Mouse (Mus musculus) heart, postnatal 0 days (tissue): ENCODE data around the gene Sds. TPM values are rescaled to one million over a fixed set of nuclear protein-coding genes. Genes with fewer than 3 reads are reported as not detected.
A peak's percentile ranks its signal among the peaks of the same experiment; 100 is the strongest.

Experiments
- ATAC-seq: fragments of 200-750 bp; cut with Nextera tagmentation; 2 replicates; pipeline ENCODE4 v1.8.0; 2017; ENCODE audit warnings: low read depth, moderate number of reproducible peaks, moderate library complexity; ENCODE audit not compliant: insufficient read depth
- DNase-seq: peaks from one replicate; pipeline ENCODE4 v3.0.0-alpha.2; 2016; ENCODE audit warnings: low spot score
- H3K27ac ChIP-seq: fragments of 300-500 bp; sonication (generic); 2 replicates; pipeline ENCODE4 v1.5.1; 2014; ENCODE audit warnings: low read depth, mild to moderate bottlenecking
- H3K27me3 ChIP-seq: fragments of 300-500 bp; sonication (generic); 2 replicates; pipeline ENCODE4 v1.6.1; 2014; ENCODE audit warnings: low read length, mixed read lengths; ENCODE audit not compliant: control insufficient read depth, insufficient read depth
- H3K36me3 ChIP-seq: fragments of 300-500 bp; sonication (generic); replicated peaks from 2 replicates; pipeline ENCODE4 v1.6.1; 2014; ENCODE audit warnings: low read length, mixed read lengths; ENCODE audit not compliant: control insufficient read depth, insufficient read depth
- H3K4me1 ChIP-seq: fragments of 300-500 bp; sonication (generic); 2 replicates; pipeline ENCODE4 v1.6.1; 2014; ENCODE audit warnings: antibody characterized with exemption; ENCODE audit not compliant: control insufficient read depth, insufficient read depth
- H3K4me2 ChIP-seq: fragments of 300-500 bp; sonication (generic); 2 replicates; pipeline ENCODE4 v1.6.1; 2014; ENCODE audit warnings: low read depth, mild to moderate bottlenecking, low read length, moderate library complexity
- H3K4me3 ChIP-seq: fragments of 300-500 bp; sonication (generic); 2 replicates; pipeline ENCODE4 v1.5.1; 2014; ENCODE audit warnings: low read depth, low read length
- H3K9ac ChIP-seq: fragments of 300-500 bp; sonication (generic); replicated peaks from 2 replicates; pipeline ENCODE4 v1.6.1; 2014; ENCODE audit warnings: low read depth, low read length, mixed read lengths
- H3K9me3 ChIP-seq: fragments of 300-500 bp; sonication (generic); replicated peaks from 2 replicates; pipeline ENCODE4 v1.6.1; 2016; ENCODE audit warnings: low read length; ENCODE audit not compliant: control insufficient read depth
- CTCF ChIP-seq: IDR thresholded peaks from 2 replicates; pipeline ENCODE4 v1.5.1; 2016; ENCODE audit warnings: antibody characterized with exemption, control low read depth, low read depth
- EP300 ChIP-seq: IDR thresholded peaks from 2 replicates; pipeline ENCODE4 v1.6.1; 2016; ENCODE audit warnings: antibody characterized with exemption, low read depth
- WGBS: fragments of 180-500 bp; shearing (Covaris S2); extraction: QIAGEN DNeasy Blood & Tissue Kit; methylation state at CpG from one replicate; pipeline ENCODE4 v1.1.7; 2014; 5-methylcytosine and 5-hydroxymethylcytosine counted together
- polyA plus RNA-seq: library from polyadenylated mRNA; unstranded; fragments of >200 nt; fragmentation: Nextera tagmentation; extraction: Ambion mirVana; gene quantifications from 2 replicates; pipeline ENCODE4 v1.2.1, GENCODE M21; 2015
- total RNA-seq: library from RNA; depleted of rRNA; stranded (reverse); fragments of >200 nt; gene quantifications from 2 replicates; pipeline ENCODE4 v1.2.3, GENCODE M21; 2014; ENCODE audit warnings: low replicate concordance

The Sds gene
- total and polyA plus RNA-seq, 2 experiments from 2014 or later, result not detected

DNA sequence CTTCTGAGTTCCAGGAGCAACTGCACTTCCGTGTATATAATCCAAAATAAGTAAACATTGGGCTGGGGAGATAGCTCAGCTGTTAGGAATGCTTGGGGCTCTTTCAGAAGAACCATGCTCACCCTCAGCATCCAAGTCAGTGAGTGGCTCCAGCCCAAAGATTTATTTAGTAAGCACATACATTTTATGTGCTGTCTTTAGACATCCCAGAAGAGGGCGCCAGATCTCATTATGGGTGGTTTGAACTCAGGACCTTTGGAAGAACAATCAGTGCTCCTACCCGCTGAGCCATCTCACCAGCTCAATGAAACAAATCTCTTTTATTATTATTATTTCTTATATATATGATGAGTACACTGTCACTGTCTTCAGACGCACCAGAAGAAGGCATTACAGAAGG lies 3.2 kb downstream of the Sds start:
- Histone ChIP-seq H3K9me3 (no peaks in the 10 kb centered on the region), H3K4me3 (no peak overlapping the region), H3K27me3 (0 out of 2 replicates have a peak, but pooled peaks cover 12% of the 10 kb centered on the region), H3K9ac (no peak overlapping the region), H3K36me3 (peaks cover 1% of the 10 kb centered on the region; the same call in 1 of the 2 replicates), H3K4me1 (no peaks in the 10 kb centered on the region), H3K27ac (no peak overlapping the region), H3K4me2 (no peak overlapping the region)
- DNase-seq (no peak), ATAC-seq (no peak)
- 59% methylated on average over 4 of the region's 4 CpGs for WGBS
- no peak for TF ChIP-seq CTCF

DNA sequence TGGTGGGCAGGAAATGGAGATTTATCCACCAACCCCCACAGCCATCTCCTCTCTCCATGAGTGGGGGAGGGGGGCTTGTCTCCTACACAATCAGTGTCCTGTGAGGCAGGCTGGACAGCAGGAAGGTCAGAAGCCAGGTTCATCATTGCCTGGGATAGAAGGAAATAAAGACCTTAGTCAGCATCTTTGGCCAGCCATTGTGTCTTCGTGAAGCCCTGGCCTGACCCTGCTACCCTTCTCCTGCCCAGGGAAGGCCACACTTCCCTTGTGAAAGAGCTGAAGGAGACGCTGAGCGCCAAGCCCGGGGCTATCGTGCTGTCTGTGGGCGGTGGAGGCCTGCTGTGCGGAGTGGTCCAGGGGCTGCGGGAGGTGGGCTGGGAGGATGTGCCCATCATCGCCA lies 4.9 kb downstream of the Sds start:
- DNase-seq (no peak), ATAC-seq (no peak)
- Histone ChIP-seq H3K9ac (no peak overlapping the region), H3K9me3 (no peaks in the 10 kb centered on the region), H3K36me3 (peaks cover 11% of the 10 kb centered on the region), H3K4me2 (no peak overlapping the region), H3K4me3 (no peak overlapping the region), H3K4me1 (no peaks in the 10 kb centered on the region), H3K27me3 (0 out of 2 replicates have a peak, but pooled peaks cover 12% of the 10 kb centered on the region), H3K27ac (no peak overlapping the region)
- TF ChIP-seq CTCF, result no peak
- TF ChIP-seq EP300, result no peak
- WGBS, result 67% methylated on average over 9 of the region's 9 CpGs

DNA sequence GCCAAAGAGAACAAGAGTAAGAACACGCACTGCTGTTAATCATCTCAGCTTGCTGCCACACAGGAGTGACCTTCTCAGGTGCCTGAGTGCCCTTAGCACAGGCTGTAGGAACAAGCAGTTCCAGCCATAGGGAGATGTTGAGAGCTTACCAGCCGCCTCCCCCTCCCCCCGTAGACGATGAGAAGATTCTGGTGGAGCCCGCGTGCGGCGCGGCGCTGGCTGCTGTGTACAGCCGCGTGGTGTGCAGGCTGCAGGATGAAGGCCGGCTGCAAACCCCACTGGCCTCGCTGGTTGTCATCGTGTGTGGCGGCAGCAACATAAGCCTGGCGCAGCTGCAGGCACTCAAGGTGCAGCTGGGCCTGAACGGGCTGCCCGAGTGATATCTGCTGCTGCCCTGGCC lies 7.1 kb downstream of the Sds start:
- no peak for TF ChIP-seq CTCF
- no peak for TF ChIP-seq EP300
- Histone ChIP-seq H3K9ac (no peak overlapping the region), H3K27ac (no peak overlapping the region), H3K9me3 (no peaks in the 10 kb centered on the region), H3K4me3 (no peak overlapping the region), H3K4me1 (no peaks in the 10 kb centered on the region), H3K27me3 (no peaks in the 10 kb centered on the region), H3K36me3 (peaks cover 30% of the 10 kb centered on the region), H3K4me2 (no peak overlapping the region)
- DNase-seq, result no peak
- 69% methylated on average over 19 of the region's 19 CpGs for WGBS
- no peak for ATAC-seq

DNA sequence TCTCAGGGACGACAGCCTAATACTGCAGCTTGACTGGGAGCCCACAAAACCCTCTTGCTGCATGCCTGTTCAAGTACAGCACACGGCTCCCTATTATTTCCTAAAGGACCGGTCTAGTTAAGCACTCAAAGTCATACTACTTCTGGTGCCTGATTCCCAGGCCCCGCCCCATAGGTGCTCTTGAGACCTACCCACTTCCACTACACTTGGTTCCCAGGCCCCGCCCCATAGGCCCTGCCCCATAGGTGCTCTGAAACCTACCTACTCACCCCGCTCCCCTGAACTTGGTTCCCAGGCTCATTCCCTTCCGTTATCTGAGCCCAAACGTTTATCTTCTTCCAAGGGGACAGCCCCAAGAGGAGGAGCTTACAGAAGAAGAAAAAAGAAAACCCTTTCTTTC lies 11.5 kb downstream of the Sds start:
- peaks cover 38% of the 10 kb centered on the region for H3K36me3 ChIP-seq
- WGBS, result 80% methylated on average over 8 of the region's 8 CpGs
- no peak overlapping the region for H3K4me2 ChIP-seq
- DNase-seq (no peak), ATAC-seq (no peak)
- no peaks in the 10 kb centered on the region for H3K27me3 ChIP-seq
- H3K9me3 ChIP-seq, result no peaks in the 10 kb centered on the region
- H3K4me3 ChIP-seq, result no peak overlapping the region
- peaks cover 14% of the 10 kb centered on the region for H3K4me1 ChIP-seq
- no peak overlapping the region for H3K27ac ChIP-seq
- H3K9ac ChIP-seq, result no peak overlapping the region
- no peak for TF ChIP-seq EP300
- no peak for TF ChIP-seq CTCF

DNA sequence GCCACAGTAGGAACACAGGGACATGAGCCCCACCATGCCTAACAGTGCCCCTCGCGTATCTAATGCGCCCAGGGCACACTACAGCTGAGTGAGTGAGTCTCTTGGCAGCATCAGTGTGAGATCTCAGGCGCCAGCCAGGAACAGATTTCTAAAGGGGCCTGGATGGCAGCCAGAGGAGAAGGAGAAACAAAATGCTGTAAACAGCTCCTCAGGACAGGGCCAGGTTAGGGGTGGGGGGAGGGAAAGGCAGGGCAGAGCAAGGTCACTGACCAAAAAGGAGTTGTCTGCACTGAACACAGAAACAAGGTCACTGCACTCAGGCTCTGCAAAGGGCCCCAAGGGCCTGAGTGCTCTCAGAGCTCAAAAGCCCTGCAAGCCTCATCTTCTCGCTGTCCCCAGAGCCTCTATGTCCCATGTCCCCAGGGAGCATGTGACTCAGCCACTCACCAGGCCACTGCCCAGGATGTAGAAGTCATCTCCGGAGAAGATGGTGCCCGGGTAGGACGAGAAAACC lies 14.4 kb downstream of the Sds start:
- no peak overlapping the region for H3K4me3 ChIP-seq
- H3K4me2 ChIP-seq, result no peak overlapping the region
- 31% methylated on average over 8 of the region's 8 CpGs for WGBS
- peaks cover 34% of the 10 kb centered on the region for H3K36me3 ChIP-seq
- no peak overlapping the region for H3K9ac ChIP-seq
- H3K9me3 ChIP-seq, result no peaks in the 10 kb centered on the region
- H3K4me1 ChIP-seq, result peaks cover 14% of the 10 kb centered on the region
- H3K27me3 ChIP-seq, result no peaks in the 10 kb centered on the region
- peak overlapping the region; percentile 75 for H3K27ac ChIP-seq
- DNase-seq, result no peak
- TF ChIP-seq CTCF, result no peak
- TF ChIP-seq EP300, result no peak
- peak; percentile 69 for ATAC-seq

DNA sequence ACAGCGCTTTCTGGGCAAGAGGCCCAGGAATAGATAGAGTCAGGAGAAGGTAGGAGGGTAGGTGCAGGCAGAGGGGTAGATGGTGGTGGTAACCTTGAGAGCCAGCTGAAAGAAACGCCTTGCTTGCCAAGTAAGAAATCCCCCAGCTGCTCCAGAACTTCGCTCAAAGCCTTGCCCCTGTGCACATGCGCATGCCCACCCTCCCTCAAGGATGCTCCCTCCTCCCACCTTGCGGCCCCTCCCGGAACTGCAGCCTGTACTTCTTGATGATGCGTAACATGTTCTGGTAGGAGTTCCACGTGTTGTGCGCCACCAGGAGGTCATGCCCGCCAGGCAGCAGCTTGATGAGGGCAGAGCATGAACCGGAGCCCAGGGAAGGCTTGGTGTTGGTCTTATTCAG lies 16.1 kb downstream of the Sds start:
- H3K36me3 ChIP-seq, result peaks cover 21% of the 10 kb centered on the region
- no peak for DNase-seq
- 73% methylated on average over 11 of the region's 11 CpGs for WGBS

More for the DNA sequence above, 16.1 kb downstream of the Sds start:
- Histone ChIP-seq H3K9me3 (no peaks in the 10 kb centered on the region), H3K4me3 (no peak overlapping the region), H3K9ac (no peak overlapping the region), H3K4me1 (peaks cover 14% of the 10 kb centered on the region), H3K27ac (no peak overlapping the region), H3K4me2 (no peak overlapping the region), H3K27me3 (no peaks in the 10 kb centered on the region)
- no peak for TF ChIP-seq EP300
- TF ChIP-seq CTCF, result peak; percentile 50
- ATAC-seq, result no peak
